Mouse (Mus musculus): ENCODE results near the gene Acap1. TPM values are rescaled to one million over a fixed set of nuclear protein-coding genes. Genes with fewer than 3 reads are reported as not detected.
A peak's percentile ranks its signal among the peaks of the same experiment; 100 is the strongest.
"Not testable (repeated sequence)": the region's sequence is repeated elsewhere in the genome, so short reads cannot be mapped to it uniquely, and the experiment has no call there.

Gene Acap1
- polyA plus RNA-seq, 1 experiment from 2014 or later = 150 TPM

- peak; percentile 100 for DNase-seq (ENCODE audit: low spot score)
These were observed 26.0 kb upstream of the Acap1 start, which contains the start of gene Eif5a for GRCm38 (mm10) chr11:69921114-69922011. TSS of gene Eif5a (minus strand) at chr11:69921958.

GRCm38 (mm10) chr11:69920266-69921031 is 25.1 kb upstream of the Acap1 start:
- DNase-seq (ENCODE audit: low spot score) = peak; percentile 44

- peak; percentile 78 for DNase-seq (ENCODE audit: low spot score)
These were observed 24.4 kb upstream of the Acap1 start for GRCm38 (mm10) chr11:69919661-69920265.

- DNase-seq (ENCODE audit: low spot score) = no peak
These were observed 23.7 kb upstream of the Acap1 start for GRCm38 (mm10) chr11:69919053-69919452.

- DNase-seq (ENCODE audit: low spot score) = no peak
These were observed 22.8 kb upstream of the Acap1 start for GRCm38 (mm10) chr11:69918118-69918517.

GRCm38 (mm10) chr11:69917379-69917948 is 22.1 kb upstream of the Acap1 start:
- no peak for DNase-seq (ENCODE audit: low spot score)

- not testable (repeated sequence) for DNase-seq (ENCODE audit: low spot score)
These were observed 21.5 kb upstream of the Acap1 start for GRCm38 (mm10) chr11:69916652-69917378.

GRCm38 (mm10) chr11:69915667-69916627 is 20.6 kb upstream of the Acap1 start:
- DNase-seq (ENCODE audit: low spot score) = no peak

GRCm38 (mm10) chr11:69914917-69915430 is 19.6 kb upstream of the Acap1 start:
- DNase-seq (ENCODE audit: low spot score) = no peak

GRCm38 (mm10) chr11:69914372-69914764 is 19.0 kb upstream of the Acap1 start:
- no peak for DNase-seq (ENCODE audit: low spot score)

GRCm38 (mm10) chr11:69913554-69914371 is 18.4 kb upstream of the Acap1 start, which contains the start of gene Gps2:
TSS of gene Gps2 (plus strand) at chr11:69913888.
- peak; percentile 92 for DNase-seq (ENCODE audit: low spot score)

- DNase-seq (ENCODE audit: low spot score) = no peak
These were observed 17.6 kb upstream of the Acap1 start for GRCm38 (mm10) chr11:69912716-69913530.

- no peak for DNase-seq (ENCODE audit: low spot score)
These were observed 16.4 kb upstream of the Acap1 start for GRCm38 (mm10) chr11:69911701-69912100.

- no peak for DNase-seq (ENCODE audit: low spot score)
These were observed 15.6 kb upstream of the Acap1 start for GRCm38 (mm10) chr11:69910781-69911560.

- DNase-seq (ENCODE audit: low spot score) = no peak
These were observed 14.8 kb upstream of the Acap1 start for GRCm38 (mm10) chr11:69910177-69910576.

- no peak for DNase-seq (ENCODE audit: low spot score)
These were observed 13.8 kb upstream of the Acap1 start for GRCm38 (mm10) chr11:69909174-69909573.

- DNase-seq (ENCODE audit: low spot score) = no peak
These were observed 13.3 kb upstream of the Acap1 start for GRCm38 (mm10) chr11:69908645-69909044.

Data from thymus, postnatal 0 days (tissue).